Mouse (Mus musculus): Measurements from ENCODE around the gene Rab34. TPM values are rescaled to one million over a fixed set of nuclear protein-coding genes. Genes with fewer than 3 reads are reported as not detected.

Rab34 gene
- total RNA-seq, 2 experiments from 2014 or later: 40.9 to 42.2 TPM

DNA sequence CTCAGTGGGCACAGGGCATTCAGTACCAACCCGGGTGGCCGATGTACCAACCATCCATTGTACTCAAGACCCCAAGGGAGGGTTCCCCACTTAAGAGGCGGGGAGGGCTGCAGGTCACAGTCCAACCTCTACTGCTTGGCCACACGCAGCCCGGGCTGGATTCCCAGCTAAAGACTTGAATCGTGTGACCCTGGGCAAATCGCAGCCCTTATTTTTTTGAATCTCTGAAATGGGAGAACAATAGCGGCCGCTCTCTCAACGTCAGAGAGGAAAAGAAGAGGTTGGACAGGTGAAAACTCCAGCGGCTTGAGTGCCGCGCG is 23.7 kb upstream of the Rab34 start:
- DNase-seq (ENCODE audit: low spot score in 2 of 2): no peak

DNA sequence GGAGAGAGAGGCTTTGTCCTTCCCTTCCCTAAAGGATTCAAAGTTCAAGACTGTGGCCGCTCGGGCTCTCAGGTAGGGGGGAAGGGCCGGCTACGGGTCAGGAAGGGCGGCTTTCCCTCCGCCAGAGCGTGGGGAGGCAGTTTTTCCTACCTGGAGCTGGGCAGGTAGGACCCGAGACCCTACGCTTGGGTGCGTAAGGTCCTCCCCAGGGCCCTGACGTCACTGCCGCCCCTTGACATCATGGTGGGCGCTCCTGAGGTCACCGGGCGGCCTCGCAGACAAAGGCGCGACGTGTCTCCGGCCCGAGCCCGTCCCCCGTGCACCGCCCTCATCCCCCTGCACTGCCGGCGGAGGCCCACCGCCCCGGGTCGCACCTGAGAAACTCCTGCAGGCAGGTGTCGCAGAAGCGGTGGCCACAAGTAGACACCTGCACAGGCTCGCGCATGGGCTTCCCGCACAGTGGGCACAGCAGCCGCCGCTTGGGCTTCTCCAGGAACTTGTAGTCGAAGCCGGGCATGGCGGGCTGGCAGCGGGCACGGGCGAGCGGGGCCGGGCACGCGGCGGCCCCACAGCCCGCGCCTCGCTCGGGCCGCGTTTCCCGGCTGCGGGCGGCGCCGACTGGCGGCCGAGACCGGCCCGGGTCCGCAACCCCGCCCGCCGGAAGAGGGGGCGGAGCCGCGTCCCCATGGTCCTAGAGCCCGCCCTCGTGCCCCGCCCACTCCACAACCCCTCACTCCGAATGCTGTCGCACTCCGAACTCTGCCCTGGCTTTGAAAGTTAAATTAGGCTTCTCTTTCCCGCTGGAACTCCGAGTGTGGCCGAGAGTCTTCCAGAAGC is 23.1 kb upstream of the Rab34 start, which contains the start of gene Traf4:
Gene Traf4 (minus strand): TSS at position 666 of the 837 bp plus-strand sequence.
- DNase-seq (ENCODE audit: low spot score in 2 of 2): peak; percentile 74 to 86

DNA sequence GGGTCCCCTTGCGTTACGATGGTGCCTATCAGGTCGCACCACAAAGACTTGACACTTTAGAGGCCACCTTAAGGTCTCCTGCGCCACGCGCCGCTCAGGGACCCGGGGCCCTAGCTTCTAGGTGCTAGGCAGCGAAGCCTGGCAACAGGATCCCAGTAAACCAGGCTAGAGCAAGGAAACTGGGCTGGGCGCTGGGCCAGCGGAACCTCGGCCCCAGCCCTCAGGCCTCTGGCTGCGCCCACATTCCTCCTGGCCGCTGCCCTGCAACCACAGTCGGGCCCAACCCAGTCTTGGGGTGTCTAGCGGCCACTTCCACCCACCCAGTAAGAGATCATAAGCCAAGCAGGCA is 22.5 kb upstream of the Rab34 start:
- peak in 1 of 2 experiments; percentile 70 for DNase-seq (ENCODE audit: low spot score in 2 of 2)

DNA sequence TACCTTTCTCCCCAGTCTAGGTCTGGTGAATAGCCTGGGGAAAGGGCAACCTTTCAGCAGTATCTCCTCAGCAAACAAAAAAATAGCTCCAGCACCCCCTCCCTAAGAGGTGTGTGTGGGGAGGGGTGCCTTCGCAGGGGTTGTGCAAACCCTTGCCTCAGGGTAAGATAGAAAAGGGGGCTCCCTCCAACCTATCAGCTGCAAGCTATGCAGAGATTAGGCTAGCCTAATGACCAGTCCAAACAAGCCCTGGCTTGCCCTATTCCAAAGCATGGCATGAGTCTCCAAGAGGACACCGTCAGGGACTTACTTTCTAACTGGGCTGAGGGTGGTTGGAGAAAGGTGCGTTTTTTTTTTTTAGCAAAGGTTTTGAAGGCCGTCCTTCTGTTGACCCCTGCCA is 22.1 kb upstream of the Rab34 start:
- DNase-seq (ENCODE audit: low spot score in 2 of 2): no peak

DNA sequence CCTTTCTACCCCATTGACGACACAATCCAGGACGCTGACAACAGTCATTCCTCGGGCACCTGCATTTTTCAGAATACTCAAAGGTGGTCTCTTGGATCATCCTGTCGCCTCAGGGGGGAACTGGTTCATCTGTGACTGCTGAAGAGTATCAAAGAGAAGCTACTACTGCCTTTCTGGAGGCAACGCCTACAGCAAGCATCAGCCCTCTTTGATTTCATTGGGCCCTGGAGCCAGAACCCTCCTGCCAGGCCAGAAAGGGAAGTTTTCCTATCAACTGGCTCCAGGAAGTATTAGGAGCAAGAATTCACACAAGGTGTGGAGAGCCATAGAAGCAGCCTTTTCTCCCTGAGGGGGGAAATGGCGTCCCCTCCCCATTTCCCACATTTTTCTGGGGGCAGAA is 21.6 kb upstream of the Rab34 start:
- no peak for DNase-seq (ENCODE audit: low spot score in 2 of 2)

DNA sequence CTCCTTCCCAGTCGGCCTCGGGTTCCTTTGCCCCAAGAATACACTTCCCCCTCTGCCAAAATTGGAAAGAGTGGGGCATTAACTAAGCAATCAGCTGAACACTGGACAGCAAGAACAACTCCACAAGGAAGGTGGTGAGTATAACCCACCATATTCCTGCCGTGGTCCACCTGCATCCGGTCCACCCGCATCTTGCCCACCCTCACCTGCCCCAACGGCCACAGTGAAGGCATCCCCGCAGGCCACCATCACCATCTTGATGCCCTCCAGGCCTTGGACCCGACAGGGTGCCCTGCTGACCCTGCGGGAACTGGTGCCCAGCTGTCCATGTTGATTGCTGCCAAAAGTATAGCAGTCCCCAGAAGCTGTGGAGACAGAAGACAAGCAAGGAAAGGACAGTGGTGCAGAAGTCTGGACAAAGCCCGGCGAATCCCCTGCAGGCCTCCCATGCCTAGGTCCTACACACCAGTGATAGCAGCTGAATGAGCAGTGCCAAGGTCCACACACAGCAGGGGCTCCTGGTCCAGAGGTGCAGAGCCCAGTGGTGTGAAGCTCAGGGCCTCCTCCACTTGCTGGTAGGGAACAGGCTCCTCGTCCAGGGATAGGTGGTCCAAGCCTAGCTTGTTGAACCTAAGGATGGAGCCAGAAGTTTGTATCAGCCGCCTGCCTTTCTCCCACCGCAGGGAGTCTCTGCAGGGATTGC is 20.8 kb upstream of the Rab34 start:
- DNase-seq (ENCODE audit: low spot score in 2 of 2): no peak

DNA sequence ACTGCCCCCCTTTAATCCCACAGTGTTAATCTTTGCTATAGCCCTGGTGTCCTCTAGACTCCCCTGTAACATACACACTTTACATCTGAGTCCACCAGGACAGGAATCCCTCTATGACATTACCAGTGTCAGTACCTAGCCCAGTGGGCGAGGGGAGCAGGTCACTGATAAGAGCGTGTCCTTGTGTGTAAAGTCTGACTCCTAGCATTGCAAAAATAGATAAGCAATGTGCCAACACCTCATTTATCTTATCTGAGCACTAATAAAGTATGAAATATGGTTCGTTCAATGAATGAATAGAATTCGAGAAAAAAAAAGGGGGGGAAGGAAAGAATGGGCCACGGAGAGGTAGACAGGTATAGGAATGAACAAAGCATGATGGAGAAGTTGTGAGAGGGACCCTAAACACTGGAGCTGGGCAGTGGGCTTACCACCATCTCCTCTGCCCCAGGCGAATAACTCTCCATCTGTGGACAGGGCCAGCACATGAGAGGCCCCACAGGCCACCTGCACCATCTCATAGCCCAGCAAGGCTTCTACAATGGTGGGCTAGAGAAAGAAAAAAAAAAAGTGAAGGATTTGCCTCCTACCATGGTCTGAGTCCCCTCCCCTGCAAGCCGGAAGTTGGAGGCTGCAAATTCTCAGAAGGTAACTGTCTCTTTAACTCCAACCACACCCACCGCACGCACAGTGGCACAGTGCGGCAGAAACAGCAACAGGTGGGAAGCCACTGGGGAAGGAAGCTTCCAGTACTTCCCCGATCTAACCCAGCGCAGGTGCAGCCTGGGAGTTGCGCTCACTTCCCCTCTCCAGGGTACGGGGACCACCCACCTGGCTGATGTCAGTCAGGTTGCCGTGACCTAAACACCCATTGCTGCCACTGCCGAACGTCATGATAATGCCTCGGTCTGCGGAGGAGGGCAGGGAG is 19.4 kb upstream of the Rab34 start:
- no peak for DNase-seq (ENCODE audit: low spot score in 2 of 2)

DNA sequence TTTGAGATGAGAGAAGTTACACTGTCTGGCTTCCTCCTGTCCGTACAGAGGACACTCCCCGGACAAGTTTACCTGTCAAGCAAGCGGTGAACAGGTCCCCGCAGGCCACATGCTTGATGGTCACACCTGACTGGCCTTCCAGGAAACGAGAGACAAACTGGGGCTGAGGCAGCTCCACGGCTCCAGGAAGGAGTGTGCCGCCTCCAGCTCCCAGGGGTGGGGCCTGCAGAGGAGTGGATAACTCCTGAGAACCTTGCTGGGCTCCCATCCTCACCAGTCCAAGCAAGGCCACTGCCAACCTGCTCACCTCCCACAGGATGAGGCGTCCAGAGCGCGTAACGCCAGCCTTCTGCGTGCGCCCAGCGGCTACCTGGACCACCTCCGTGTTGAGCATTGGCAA is 17.9 kb upstream of the Rab34 start:
- DNase-seq (ENCODE audit: low spot score in 2 of 2): no peak

DNA sequence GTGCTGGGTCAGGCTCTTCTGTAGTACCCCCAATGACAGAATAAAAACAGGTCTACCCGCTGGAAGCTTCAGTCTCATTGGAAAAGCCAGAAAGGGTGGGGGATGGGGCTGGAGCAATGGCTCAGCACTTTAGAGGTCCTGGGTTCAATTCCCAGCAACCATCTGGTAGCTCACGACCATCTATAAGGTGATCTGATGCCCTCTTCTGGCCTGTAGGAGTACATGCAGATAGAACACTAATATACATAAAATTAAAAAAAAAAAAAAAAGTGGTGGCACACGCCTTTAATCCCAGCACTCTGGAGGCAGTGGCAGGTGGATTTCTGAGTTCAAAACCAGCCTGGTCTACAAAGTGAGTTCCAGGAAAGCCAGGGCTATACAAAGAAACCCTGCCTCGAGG is 16.9 kb upstream of the Rab34 start:
- DNase-seq (ENCODE audit: low spot score in 2 of 2): no peak

DNA sequence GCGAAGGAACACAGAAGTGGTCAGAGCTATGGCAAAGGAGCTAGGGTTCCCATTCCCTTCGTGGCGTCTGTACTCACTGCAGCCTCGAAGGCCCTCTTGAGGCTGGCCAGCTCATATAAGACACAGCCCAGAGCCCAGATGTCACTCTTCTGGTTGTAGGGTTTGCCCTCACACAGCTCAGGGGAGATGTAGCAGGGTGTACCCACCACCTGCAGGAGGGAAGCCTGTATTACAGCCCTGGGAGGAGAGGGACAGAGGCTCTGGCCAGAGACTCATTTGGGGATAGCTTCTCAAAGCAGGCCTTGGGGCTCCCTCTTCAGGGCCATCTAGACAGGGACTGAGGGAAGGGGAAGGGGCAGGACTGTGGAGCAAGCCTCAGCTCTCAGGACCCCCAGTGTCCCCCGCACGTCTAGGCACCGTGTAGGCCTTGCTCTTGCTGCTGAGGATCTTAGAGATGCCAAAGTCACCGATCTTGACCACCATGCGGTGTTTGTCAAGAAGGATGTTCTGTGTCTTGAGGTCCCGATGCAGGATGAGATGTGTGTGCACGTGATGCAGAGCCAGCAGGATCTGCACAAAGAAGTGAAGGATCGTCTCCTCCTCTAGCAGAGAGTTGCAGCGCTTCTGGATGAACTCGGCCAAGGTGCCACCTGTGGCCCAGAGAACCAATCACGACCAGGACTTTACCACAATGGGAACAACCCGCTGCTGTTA is 16.0 kb upstream of the Rab34 start:
- peak in 1 of 2 experiments; percentile 47 for DNase-seq (ENCODE audit: low spot score in 2 of 2)

DNA sequence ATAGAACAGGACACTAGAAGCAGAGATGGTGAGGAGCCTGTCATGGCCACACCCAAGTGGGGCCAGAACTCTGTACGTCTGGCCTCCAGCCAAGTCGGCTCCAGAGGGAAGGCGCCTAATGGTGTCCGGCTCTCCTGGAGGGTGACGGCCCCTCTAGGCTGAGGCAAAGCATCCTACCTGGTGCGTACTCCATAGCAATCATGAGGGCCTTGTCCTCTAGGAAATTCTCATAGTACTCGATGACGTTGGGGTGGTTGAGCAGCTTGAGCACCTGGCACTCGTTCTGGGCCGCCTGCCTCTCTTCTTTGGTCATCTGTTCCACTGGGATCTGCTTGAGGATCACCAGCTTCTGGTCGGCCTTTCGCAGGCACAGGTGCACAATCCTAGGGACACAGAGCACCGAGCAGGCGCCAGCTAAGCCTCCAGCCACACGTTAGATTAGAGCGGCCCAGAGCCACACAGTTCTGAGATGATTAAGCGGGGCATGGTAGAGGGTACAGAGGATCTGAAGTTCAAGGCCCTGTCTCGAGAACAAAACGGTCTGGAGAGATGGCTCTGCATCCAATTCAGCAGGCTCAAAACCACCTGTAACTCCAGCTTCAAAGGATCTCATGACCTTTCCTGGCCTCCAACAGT is 15.4 kb upstream of the Rab34 start:
- DNase-seq (ENCODE audit: low spot score in 2 of 2): no peak

DNA sequence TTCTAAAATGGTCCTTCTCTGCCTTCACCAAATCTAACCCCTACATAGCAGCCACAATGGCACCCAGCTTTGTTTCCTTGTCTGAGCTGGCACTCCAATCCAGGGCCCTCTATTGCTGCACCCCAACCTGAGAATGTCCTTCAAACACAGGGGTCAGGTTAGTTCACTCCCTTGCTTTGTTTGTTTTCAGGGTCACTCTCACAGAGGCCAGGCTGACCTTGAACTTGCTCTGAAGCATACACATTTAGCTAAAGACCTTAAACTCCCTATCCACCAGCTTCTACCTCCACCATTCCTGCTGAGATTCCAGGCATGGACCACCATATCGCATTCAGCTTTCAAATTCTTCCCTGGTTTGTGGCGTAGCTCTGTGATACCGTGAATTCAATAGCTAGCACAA is 13.7 kb upstream of the Rab34 start:
- DNase-seq (ENCODE audit: low spot score in 2 of 2): no peak

DNA sequence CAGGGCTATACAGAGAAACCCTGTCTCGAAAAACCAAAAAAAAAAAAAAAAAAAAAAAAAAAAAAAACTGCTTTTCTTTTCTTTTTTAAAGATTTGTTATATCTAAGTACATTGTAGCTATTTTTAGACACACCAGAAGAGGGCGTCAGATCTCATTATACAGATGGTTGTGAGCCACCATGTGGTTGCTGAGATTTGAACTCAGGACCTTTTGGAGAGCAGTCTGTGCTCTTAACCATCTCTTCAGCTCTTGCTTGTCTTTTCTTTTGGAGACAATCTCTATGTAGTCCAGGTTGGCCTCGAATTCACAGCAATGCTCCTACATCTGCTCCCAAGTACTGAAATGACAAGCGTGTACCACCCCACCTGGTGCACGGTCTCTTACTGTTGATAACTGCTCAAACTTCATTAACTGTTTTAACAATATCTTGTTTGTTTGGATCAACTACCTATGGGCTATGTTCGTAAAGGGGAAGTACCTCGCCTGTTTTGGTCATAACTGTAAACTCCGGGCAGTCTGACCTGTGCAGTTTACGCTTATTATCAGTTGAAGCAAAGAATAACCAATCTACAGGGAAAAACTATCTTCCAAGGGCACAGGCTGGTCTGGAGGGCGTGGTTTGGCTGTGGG is 12.3 kb upstream of the Rab34 start:
- DNase-seq (ENCODE audit: low spot score in 2 of 2): no peak

DNA sequence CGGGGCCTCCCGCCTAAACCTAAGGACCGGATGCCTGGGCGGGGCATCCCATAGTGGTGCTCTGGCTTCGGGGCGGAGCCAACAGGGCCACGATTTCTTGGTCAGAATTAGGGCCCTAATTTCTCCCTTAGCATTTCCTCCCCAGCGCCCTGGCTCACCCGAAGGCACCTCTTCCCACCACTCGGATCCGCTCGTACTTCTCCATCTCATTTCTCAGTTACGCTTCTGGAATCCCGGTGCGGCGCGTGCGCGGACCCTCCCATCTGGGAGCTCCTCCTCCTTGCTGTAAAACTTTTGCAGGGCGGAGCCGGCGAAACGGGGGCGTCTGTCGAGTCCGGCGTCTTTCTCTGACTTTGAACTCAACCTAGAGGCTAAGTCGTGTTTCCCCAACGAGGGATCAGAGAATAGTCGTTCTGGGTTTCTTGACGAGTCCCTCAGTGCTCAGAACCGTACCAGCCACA is 11.8 kb upstream of the Rab34 start, which contains the start of the genes Nek8 and Tlcd1:
Gene Nek8 (minus strand): TSS at position 274 of the 461 bp plus-strand sequence.
Gene Tlcd1 (plus strand): TSS at position 310 of the 461 bp plus-strand sequence.
- DNase-seq (ENCODE audit: low spot score in 2 of 2): peak; percentile 74 to 84

DNA sequence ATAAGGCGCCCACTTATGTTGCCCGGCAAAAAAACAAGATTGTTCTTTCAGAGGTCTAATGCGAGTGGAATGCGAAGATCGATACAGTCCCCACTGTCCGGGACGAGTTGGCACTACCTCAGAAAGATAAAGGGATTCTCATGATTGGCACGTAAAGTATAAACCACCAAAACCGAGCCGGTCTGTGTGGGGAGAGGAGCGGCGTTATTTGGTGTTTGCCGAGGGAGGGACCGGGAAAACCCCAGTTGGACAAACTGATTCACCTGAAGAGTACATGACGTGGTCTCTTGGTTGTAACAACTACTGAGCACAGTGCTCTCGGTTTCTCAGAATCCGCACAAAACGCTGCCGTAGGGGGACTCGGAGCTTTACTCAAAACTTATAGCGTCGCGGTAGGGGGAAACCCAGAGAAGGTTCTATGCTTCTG is 11.3 kb upstream of the Rab34 start:
- no peak for DNase-seq (ENCODE audit: low spot score in 2 of 2)

DNA sequence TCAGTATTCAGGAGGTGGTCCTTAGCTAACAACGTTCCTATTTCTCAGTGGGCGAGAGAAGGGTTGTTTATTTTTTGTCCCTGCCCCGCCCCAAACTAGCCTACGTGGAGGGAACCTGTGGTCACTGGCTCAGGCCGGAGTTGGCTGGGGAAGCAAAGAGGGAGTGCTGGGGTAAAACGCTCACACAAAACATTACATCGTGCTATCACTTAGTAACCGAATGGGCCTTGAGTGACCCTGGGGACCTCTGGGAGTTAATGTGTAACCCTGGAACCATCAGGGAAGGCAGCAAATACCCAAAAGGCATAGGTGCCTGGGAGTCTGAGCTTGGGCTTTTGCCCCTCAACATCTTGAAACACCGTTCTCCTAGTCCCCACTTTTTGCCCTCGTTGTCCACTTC is 10.8 kb upstream of the Rab34 start:
- no peak for DNase-seq (ENCODE audit: low spot score in 2 of 2)

DNA sequence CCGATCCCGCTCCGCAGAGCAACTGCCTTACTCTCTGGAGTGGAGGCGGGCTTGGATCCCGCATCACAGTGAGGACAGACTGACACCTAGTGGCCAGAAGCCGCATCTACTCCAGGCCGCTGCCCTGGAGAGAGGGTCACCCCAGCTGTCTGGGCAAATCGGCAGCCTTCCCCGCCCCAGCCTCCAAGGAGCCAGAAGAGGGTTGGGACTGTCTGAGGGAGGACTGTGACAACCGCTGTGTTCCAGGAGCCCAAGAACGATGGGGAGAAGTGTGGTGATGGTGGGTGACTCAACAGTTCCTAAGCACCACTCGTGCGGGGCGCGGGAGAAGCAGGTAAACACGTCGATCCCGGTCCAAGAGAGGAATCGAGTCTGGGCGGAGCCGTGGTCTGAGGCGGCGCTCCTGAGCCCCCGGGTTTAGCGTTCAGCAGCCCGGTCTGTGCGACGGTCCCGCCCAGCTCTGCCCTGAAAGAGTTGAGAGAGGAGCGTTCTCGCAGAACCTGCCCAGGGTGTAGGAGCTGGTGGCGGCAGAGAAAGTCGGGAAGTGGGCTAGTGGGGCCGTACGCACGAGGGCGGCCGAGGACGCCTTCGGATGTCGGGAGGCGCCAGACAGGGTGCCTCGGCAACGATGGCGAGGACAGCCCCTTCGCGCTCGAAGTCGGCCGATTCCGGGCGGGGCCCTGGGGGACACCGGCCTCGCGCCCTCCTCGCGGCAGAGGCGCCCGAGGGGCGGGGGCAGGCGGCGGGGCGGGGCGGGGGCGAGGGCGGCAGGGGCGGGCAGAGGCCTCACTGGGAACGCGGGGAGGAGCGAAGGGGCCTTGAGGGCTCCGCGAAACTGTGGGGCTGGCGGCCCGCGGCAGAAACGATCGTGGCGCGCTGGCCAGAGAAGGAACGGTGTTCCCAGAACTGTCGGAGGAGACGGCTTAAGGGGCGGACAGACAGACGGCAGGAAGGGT is 10.0 kb upstream of the Rab34 start:
- DNase-seq (ENCODE audit: low spot score in 2 of 2): peak; percentile 98 to 99

DNA sequence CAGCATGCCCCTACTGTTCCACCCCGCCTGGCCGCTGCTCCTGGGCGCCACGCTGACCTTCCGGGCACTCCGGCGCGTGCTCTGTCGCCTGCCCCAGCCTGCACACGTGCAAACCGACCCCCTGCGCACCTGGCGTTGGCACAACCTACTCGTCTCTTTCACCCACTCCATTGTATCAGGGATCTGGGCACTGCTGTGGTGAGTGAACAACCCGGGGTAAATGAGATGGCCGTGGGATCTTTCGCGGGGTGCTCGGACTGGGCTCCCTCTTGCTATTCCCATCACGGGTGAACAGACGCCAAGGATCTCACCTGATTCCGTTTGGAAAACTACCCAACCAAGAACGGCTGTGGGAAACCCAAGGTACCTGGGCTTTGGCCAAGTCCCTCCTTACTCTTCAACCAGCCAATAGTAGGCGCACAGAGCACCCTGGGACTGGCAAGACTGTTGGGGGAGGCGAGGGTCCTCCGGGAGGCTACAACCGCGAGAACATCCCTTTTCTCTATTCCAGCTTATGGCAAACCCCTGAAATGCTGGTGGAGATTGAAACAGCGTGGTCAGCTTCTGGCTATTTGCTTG is 9.3 kb upstream of the Rab34 start:
- DNase-seq (ENCODE audit: low spot score in 2 of 2): peak; percentile 78 to 83
